Mouse (Mus musculus): ENCODE measurements around the gene Prr12. TPM values are rescaled to one million over a fixed set of nuclear protein-coding genes. Genes with fewer than 3 reads are reported as not detected.

The Prr12 gene
- total and polyA plus RNA-seq, 2 experiments from 2014 or later, result 8.2 to 14.0 TPM

- no peaks in the 10 kb centered on the region for H3K27me3 ChIP-seq (ENCODE audit: insufficient read depth, low read length)
- DNase-seq, result no peak
- 89% methylated on average over 3 of the region's 3 CpGs for WGBS
- peaks cover 4% of the 10 kb centered on the region; the same call in 1 of the 2 replicates for H3K4me1 ChIP-seq (ENCODE audit: insufficient read depth)
- ATAC-seq, result no peak
- H3K36me3 ChIP-seq (ENCODE audit: insufficient read depth), result peaks cover 61% of the 10 kb centered on the region
- no peak overlapping the region for H3K9ac ChIP-seq
- H3K4me2 ChIP-seq (ENCODE audit: low read depth), result no peak overlapping the region
- no peak overlapping the region for H3K27ac ChIP-seq (ENCODE audit: low read depth, low read length)
- peak; percentile 50 for TF ChIP-seq CTCF (IDR thresholded peaks at IDR 0.05; ENCODE audit: low read depth)
- no peaks in the 10 kb centered on the region for H3K9me3 ChIP-seq (ENCODE audit: low read length)
- no peak overlapping the region for H3K4me3 ChIP-seq (ENCODE audit: low read depth, low read length)
Observed at GRCm38 (mm10) chr7:44978300-44978699, 74.4 kb downstream of the Prr12 start.

Small RNAs within 50 kb of the gene (microRNA-seq; reads per million reads assigned to microRNA genes)
- gene Mir7054, result 0.49 to 1.5 reads per million in 2 experiments

Other genes with a start within 250 kb of the Prr12 start
Only the 30 nearest of the 36 such genes appear.
- 30.5 and 31.0 TPM in 2 replicates for gene Pnkp, start 195.7 kb downstream of the Prr12 start, total RNA-seq (2014; rRNA removed)
- 27.2 and 29.8 TPM in 2 replicates for gene Pnkp, start 195.7 kb downstream of the Prr12 start, polyA plus RNA-seq (2015; fragmentation: Nextera tagmentation; extraction: Ambion mirVana)
- gene Ptov1, start 183.1 kb downstream of the Prr12 start, total RNA-seq (2014; rRNA removed), result 404 and 498 TPM in 2 replicates
- 495 and 513 TPM in 2 replicates for gene Ptov1, start 183.1 kb downstream of the Prr12 start, polyA plus RNA-seq (2015; fragmentation: Nextera tagmentation; extraction: Ambion mirVana)
- gene Med25, start 160.2 kb downstream of the Prr12 start, total RNA-seq (2014; rRNA removed), result 113 and 148 TPM in 2 replicates
- gene Med25, start 160.2 kb downstream of the Prr12 start, polyA plus RNA-seq (2015; fragmentation: Nextera tagmentation; extraction: Ambion mirVana), result 142 and 151 TPM in 2 replicates
- 17.0 and 22.3 TPM in 2 replicates for gene Fuz, start 156.8 kb downstream of the Prr12 start, total RNA-seq (2014; rRNA removed)
- 13.8 and 16.6 TPM in 2 replicates for gene Fuz, start 156.8 kb downstream of the Prr12 start, polyA plus RNA-seq (2015; fragmentation: Nextera tagmentation; extraction: Ambion mirVana)
- 140 and 175 TPM in 2 replicates for gene Ap2a1, start 123.4 kb downstream of the Prr12 start, total RNA-seq (2014; rRNA removed)
- 101 and 113 TPM in 2 replicates for gene Ap2a1, start 123.4 kb downstream of the Prr12 start, polyA plus RNA-seq (2015; fragmentation: Nextera tagmentation; extraction: Ambion mirVana)
- gene Tsks, start 109.7 kb downstream of the Prr12 start, total RNA-seq (2014; rRNA removed), result not detected in 2 replicates
- 0.18 TPM in 1 of 2 replicates, not detected in the other for gene Tsks, start 109.7 kb downstream of the Prr12 start, polyA plus RNA-seq (2015; fragmentation: Nextera tagmentation; extraction: Ambion mirVana)
- 71.9 and 73.1 TPM in 2 replicates for gene Cpt1c, start 78.0 kb downstream of the Prr12 start, total RNA-seq (2014; rRNA removed)
- 34.3 and 49.6 TPM in 2 replicates for gene Cpt1c, start 78.0 kb downstream of the Prr12 start, polyA plus RNA-seq (2015; fragmentation: Nextera tagmentation; extraction: Ambion mirVana)
- gene Prmt1, start 66.3 kb downstream of the Prr12 start, total RNA-seq (2014; rRNA removed), result 208 and 220 TPM in 2 replicates
- 598 and 639 TPM in 2 replicates for gene Prmt1, start 66.3 kb downstream of the Prr12 start, polyA plus RNA-seq (2015; fragmentation: Nextera tagmentation; extraction: Ambion mirVana)
- 39.3 and 39.7 TPM in 2 replicates for gene Irf3, start 55.2 kb downstream of the Prr12 start, total RNA-seq (2014; rRNA removed)
- 23.1 and 24.0 TPM in 2 replicates for gene Irf3, start 55.2 kb downstream of the Prr12 start, polyA plus RNA-seq (2015; fragmentation: Nextera tagmentation; extraction: Ambion mirVana)
- 7.5 and 7.9 TPM in 2 replicates for gene Bcl2l12, start 54.2 kb downstream of the Prr12 start, total RNA-seq (2014; rRNA removed)
- gene Bcl2l12, start 54.2 kb downstream of the Prr12 start, polyA plus RNA-seq (2015; fragmentation: Nextera tagmentation; extraction: Ambion mirVana), result 7.8 and 8.5 TPM in 2 replicates
- 58.7 and 72.5 TPM in 2 replicates for gene Scaf1, start 36.5 kb downstream of the Prr12 start, total RNA-seq (2014; rRNA removed)
- gene Scaf1, start 36.5 kb downstream of the Prr12 start, polyA plus RNA-seq (2015; fragmentation: Nextera tagmentation; extraction: Ambion mirVana), result 43.4 and 50.0 TPM in 2 replicates
- gene Rras, start 34.9 kb downstream of the Prr12 start, total RNA-seq (2014; rRNA removed), result 2.9 and 4.2 TPM in 2 replicates
- gene Rras, start 34.9 kb downstream of the Prr12 start, polyA plus RNA-seq (2015; fragmentation: Nextera tagmentation; extraction: Ambion mirVana), result 10.6 and 13.1 TPM in 2 replicates
- 75.2 and 76.4 TPM in 2 replicates for gene Nosip, start 9.5 kb upstream of the Prr12 start, total RNA-seq (2014; rRNA removed)
- gene Nosip, start 9.5 kb upstream of the Prr12 start, polyA plus RNA-seq (2015; fragmentation: Nextera tagmentation; extraction: Ambion mirVana), result 74.3 and 75.2 TPM in 2 replicates
- 6.3 and 15.9 TPM in 2 replicates for gene Prrg2, start 9.8 kb upstream of the Prr12 start, total RNA-seq (2014; rRNA removed)
- gene Prrg2, start 9.8 kb upstream of the Prr12 start, polyA plus RNA-seq (2015; fragmentation: Nextera tagmentation; extraction: Ambion mirVana), result 14.9 and 15.1 TPM in 2 replicates
- gene Rcn3, start 39.3 kb upstream of the Prr12 start, total RNA-seq (2014; rRNA removed), result 29.7 and 43.8 TPM in 2 replicates
- gene Rcn3, start 39.3 kb upstream of the Prr12 start, polyA plus RNA-seq (2015; fragmentation: Nextera tagmentation; extraction: Ambion mirVana), result 32.6 and 36.4 TPM in 2 replicates
- gene Fcgrt, start 51.0 kb upstream of the Prr12 start, total RNA-seq (2014; rRNA removed), result 24.9 and 29.4 TPM in 2 replicates
- gene Fcgrt, start 51.0 kb upstream of the Prr12 start, polyA plus RNA-seq (2015; fragmentation: Nextera tagmentation; extraction: Ambion mirVana), result 35.1 and 44.7 TPM in 2 replicates
- gene Rps11, start 71.6 kb upstream of the Prr12 start, total RNA-seq (2014; rRNA removed), result 974 and 1,229 TPM in 2 replicates
- 814 and 982 TPM in 2 replicates for gene Rps11, start 71.6 kb upstream of the Prr12 start, polyA plus RNA-seq (2015; fragmentation: Nextera tagmentation; extraction: Ambion mirVana)
- gene Rpl13a, start 75.9 kb upstream of the Prr12 start, total RNA-seq (2014; rRNA removed), result 2,018 and 2,903 TPM in 2 replicates
- gene Rpl13a, start 75.9 kb upstream of the Prr12 start, polyA plus RNA-seq (2015; fragmentation: Nextera tagmentation; extraction: Ambion mirVana), result 852 and 1,121 TPM in 2 replicates
- not detected in 2 replicates for gene Gm45713, start 83.3 kb upstream of the Prr12 start, total RNA-seq (2014; rRNA removed)
- 0.36 TPM in 1 of 2 replicates, not detected in the other for gene Gm45713, start 83.3 kb upstream of the Prr12 start, polyA plus RNA-seq (2015; fragmentation: Nextera tagmentation; extraction: Ambion mirVana)
- 2.3 and 3.1 TPM in 2 replicates for gene Flt3l, start 83.6 kb upstream of the Prr12 start, total RNA-seq (2014; rRNA removed)
- gene Flt3l, start 83.6 kb upstream of the Prr12 start, polyA plus RNA-seq (2015; fragmentation: Nextera tagmentation; extraction: Ambion mirVana), result 1.9 and 6.8 TPM in 2 replicates
- gene Pih1d1, start 101.4 kb upstream of the Prr12 start, total RNA-seq (2014; rRNA removed), result 112 and 117 TPM in 2 replicates
- gene Pih1d1, start 101.4 kb upstream of the Prr12 start, polyA plus RNA-seq (2015; fragmentation: Nextera tagmentation; extraction: Ambion mirVana), result 74.3 and 80.4 TPM in 2 replicates
- gene Aldh16a1, start 101.7 kb upstream of the Prr12 start, total RNA-seq (2014; rRNA removed), result 10.2 and 14.2 TPM in 2 replicates
- 13.3 TPM in 2 replicates for gene Aldh16a1, start 101.7 kb upstream of the Prr12 start, polyA plus RNA-seq (2015; fragmentation: Nextera tagmentation; extraction: Ambion mirVana)
- gene Slc17a7, start 111.1 kb upstream of the Prr12 start, total RNA-seq (2014; rRNA removed), result 71.4 and 87.5 TPM in 2 replicates
- gene Slc17a7, start 111.1 kb upstream of the Prr12 start, polyA plus RNA-seq (2015; fragmentation: Nextera tagmentation; extraction: Ambion mirVana), result 47.6 and 50.3 TPM in 2 replicates
- gene Gfy, start 126.7 kb upstream of the Prr12 start, total RNA-seq (2014; rRNA removed), result not detected in 2 replicates
- 0.21 TPM in 1 of 2 replicates, not detected in the other for gene Gfy, start 126.7 kb upstream of the Prr12 start, polyA plus RNA-seq (2015; fragmentation: Nextera tagmentation; extraction: Ambion mirVana)
- gene Pth2, start 128.1 kb upstream of the Prr12 start, total RNA-seq (2014; rRNA removed), result not detected in 2 replicates
- gene Pth2, start 128.1 kb upstream of the Prr12 start, polyA plus RNA-seq (2015; fragmentation: Nextera tagmentation; extraction: Ambion mirVana), result 0.34 and 0.48 TPM in 2 replicates
- gene Ccdc155, start 152.0 kb upstream of the Prr12 start, total RNA-seq (2014; rRNA removed), result 0.14 and 0.46 TPM in 2 replicates
- gene Ccdc155, start 152.0 kb upstream of the Prr12 start, polyA plus RNA-seq (2015; fragmentation: Nextera tagmentation; extraction: Ambion mirVana), result 0.35 and 0.97 TPM in 2 replicates
- gene Dkkl1, start 159.3 kb upstream of the Prr12 start, total RNA-seq (2014; rRNA removed), result 8.4 and 9.1 TPM in 2 replicates
- gene Dkkl1, start 159.3 kb upstream of the Prr12 start, polyA plus RNA-seq (2015; fragmentation: Nextera tagmentation; extraction: Ambion mirVana), result 8.9 and 12.1 TPM in 2 replicates
- 30.6 and 40.6 TPM in 2 replicates for gene Tead2, start 162.9 kb upstream of the Prr12 start, total RNA-seq (2014; rRNA removed)
- gene Tead2, start 162.9 kb upstream of the Prr12 start, polyA plus RNA-seq (2015; fragmentation: Nextera tagmentation; extraction: Ambion mirVana), result 18.4 and 22.5 TPM in 2 replicates
- 0.46 and 0.62 TPM in 2 replicates for gene Cd37, start 186.2 kb upstream of the Prr12 start, total RNA-seq (2014; rRNA removed)
- gene Cd37, start 186.2 kb upstream of the Prr12 start, polyA plus RNA-seq (2015; fragmentation: Nextera tagmentation; extraction: Ambion mirVana), result 2.0 and 2.5 TPM in 2 replicates
- gene Slc6a16, start 188.2 kb upstream of the Prr12 start, total RNA-seq (2014; rRNA removed), result 0.24 TPM in 1 of 2 replicates, not detected in the other
- gene Slc6a16, start 188.2 kb upstream of the Prr12 start, polyA plus RNA-seq (2015; fragmentation: Nextera tagmentation; extraction: Ambion mirVana), result 0.74 and 1.7 TPM in 2 replicates